Mouse (Mus musculus) layer of hippocampus, adult 9-10 months (tissue): Measurements from ENCODE around the gene Kcmf1.
A peak's percentile ranks its signal among the peaks of the same experiment; 100 is the strongest.
"Not testable (repeated sequence)": the region's sequence is repeated elsewhere in the genome, so short reads cannot be mapped to it uniquely, and the experiment has no call there.

Experiments used
- DNase-seq: peaks from one replicate; pipeline ENCODE4 v3.0.0; 2022; ENCODE audit warnings: low spot score

The Kcmf1 gene

DNA sequence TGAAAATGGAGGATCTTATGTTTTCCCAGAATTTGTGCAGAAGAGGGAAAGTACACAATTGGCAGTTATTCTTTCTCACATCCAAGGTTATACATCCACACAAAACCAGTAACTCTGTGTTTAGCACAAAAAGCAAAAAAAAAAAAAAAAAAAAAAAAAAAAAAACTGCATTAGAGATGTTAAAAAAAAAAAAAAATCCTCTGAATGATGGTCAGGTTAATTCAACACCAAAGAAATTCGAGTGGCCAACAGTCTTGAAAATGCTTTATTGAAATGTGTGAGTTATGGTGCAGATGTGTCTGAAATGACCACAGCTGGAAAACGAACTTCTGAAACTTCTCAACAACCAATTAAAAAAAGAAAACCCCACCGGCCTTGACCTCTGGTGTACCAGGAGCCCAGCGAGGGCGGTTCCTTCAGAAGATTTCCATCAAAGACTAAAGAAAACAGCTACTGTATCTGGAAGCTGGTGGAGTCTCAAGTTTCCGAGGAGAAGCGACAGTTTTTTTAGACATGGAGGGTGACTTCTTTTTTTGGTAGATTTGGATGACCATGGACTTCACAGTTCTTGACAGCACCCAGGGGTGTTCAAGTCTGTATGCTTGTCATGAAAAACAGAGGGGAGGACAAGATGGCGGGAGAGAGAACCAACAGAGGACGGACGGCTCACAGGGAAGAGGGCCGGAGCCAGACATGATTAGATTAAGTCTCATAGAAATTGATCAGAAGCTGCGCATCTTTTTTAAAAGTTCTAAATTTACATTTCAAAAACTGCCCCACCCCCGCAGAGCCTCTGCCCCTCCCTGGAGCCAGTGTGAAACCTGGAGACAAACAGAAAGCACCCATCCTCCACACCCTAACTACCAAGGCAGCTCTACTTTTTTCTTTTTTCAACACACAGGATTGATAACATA is 58.7 kb downstream of the Kcmf1 start:
- no peak for DNase-seq

DNA sequence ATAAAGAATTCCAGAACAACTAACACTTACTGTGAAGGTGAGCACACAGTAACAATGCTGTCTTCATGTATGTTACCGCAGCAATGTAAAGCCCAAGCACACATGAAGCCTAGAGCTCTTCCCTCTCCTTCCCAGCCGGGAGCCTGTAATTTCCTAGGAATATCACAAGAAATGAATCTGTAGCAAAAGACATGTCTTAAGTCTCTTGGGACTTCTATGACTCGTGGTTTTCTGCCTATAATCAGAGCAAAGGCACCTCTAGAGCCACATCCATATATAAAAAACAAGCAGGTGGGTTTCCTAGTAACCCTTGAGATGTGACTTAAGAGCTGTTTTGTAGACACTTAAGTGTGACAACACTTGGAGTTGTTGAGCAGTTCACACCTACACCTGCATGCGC is 62.0 kb downstream of the Kcmf1 start:
- no peak for DNase-seq

DNA sequence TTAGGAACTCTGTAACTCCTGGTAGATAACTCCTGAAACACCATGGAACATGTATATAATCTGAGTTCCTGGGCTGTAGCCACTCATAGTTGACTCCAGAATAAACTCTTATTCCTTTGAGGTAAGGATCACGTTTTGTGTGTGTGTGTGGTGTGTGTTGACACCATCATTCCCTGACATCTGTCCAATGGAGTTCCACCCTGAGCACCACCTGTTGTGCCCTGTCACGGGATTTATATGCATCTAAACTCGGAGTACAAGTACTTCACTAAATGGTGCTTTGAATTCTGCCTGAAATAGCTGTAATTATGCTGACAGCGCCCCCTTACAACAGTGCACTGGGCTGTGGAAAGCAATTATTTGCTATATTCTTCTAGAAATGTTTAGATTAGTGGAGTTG is 65.3 kb downstream of the Kcmf1 start:
- no peak for DNase-seq

- DNase-seq = no peak
Measured at GRCm38 (mm10) chr6:72831858-72832257, 67.9 kb downstream of the Kcmf1 start.

DNA sequence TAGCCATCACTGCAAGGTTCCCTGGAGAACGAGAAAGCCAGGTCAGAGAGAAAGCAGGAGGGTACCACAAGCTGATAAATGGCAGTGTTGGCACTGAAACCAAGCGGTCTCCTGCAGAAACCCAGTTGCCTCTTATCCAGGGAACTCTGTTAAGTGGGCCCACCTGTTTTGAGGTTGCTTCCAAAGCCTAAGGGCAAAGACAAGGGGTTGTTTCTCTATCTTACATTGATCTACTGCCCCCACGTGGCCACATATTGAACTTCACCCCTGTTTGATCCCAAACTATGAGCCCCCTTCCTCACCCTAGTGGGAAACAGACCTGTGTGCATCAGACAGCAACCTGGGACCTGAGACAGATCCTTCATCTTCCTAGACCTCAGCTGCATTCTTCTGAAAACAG is 68.5 kb downstream of the Kcmf1 start:
- peak; percentile 51 for DNase-seq

DNA sequence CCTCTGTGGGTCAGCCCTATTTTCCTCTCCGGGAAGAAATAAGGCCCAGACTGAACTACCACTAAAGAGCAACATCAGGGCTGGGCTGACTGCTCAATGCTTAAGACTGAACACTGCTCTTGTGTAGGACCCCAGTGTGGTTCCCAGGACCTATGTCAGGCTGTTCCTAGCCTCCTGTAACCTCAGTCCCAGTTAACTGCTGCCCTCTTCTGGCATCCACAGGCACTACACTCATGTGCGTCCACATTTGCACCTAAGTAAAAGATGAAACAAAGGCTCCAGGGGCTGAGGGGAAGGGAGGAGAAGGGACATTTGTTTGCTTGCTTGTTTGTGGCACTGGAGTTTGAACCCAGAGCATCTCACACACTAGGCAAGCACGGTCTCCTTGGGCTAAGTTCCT is 70.9 kb downstream of the Kcmf1 start:
- no peak for DNase-seq

DNA sequence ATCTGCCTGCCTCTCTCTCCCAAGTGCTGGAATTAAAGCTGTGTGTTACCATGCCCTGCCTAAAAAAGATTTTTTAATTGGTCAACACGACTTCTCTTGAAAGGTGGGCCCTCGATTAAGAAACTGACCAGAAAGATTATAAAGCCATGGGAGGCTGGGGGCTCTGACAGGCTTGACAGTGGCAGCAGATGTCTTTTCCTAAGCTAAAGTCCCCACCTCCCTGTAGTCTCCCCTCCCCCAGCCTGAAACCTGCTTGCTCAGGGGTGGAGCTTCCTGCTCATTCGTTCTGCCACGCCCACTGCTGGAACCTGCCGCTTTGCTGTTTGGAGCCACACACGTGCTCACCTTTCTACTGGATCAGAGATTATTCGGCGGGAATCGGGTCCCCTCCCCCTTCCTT is 71.7 kb downstream of the Kcmf1 start:
- not testable (repeated sequence) for DNase-seq

DNA sequence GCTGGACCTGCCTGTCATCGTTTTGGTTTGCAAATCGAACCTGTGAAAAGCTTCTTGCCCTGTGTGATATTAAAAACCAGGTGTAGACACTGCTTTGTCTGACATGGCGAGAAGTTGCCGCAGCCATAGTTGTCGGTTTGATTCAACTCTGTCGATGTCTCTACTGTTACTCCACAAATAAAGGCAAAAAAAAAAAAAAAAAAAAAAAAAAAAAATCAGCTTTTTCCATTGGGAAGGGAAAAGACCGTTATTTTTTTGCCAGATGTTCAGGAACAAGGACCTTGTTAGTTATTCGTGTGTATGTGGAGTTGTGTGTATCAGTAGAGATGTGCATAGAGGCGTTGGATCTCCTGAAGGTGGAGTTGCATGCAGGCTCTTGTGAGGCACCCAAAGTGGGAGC is 74.0 kb downstream of the Kcmf1 start:
- no peak for DNase-seq

GRCm38 (mm10) chr6:72824971-72825737 is 74.6 kb downstream of the Kcmf1 start:
- no peak for DNase-seq

GRCm38 (mm10) chr6:72813456-72813855 is 86.3 kb downstream of the Kcmf1 start:
- DNase-seq = no peak

DNA sequence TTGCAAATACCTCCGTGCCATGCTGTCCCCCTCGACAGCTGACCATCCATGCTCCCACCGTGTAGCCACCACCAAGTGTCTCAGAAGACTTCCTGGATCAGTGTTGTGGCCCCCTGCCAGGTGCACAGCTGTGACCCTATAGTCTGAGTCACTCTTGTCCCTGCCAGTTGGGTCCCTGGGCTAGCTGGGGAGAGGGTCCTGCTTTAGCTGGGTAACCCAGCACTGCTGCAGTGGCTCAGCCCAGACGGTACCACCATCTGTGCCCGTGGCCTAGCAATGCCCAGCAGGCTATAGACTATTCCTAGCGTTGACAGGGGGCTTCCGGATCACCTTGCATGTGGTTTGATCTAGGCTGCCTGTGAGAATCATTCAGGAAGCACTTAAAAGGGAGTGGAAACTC is 89.5 kb downstream of the Kcmf1 start:
- no peak for DNase-seq

DNA sequence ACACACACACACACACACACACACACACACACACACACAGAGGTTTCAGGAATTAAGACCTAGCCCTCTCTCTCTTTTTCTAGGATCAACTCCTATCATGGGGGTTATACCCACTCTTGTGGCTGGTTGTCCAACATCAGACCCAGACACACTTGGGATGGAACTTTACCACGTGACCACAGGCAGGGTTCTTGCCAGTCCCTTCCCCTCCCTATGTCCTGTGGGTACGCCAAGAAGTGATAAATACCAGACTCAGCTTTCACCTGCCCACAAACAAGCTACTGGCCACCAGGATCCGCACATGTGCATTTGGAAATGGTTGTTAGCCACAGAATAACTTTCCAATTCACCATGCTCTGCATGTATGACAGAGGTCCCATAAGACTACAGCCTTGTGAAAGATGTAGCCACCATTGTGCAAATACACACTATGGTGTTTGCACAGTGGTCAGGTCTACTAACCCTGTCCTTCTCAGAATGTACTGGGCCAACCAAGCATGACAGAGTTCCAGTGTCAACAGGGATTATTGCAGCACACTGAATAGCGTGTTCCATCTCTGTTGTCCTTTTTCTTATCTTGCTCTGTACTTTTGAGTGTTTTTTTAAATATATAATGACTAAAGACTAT is 90.1 kb downstream of the Kcmf1 start:
- no peak for DNase-seq

DNA sequence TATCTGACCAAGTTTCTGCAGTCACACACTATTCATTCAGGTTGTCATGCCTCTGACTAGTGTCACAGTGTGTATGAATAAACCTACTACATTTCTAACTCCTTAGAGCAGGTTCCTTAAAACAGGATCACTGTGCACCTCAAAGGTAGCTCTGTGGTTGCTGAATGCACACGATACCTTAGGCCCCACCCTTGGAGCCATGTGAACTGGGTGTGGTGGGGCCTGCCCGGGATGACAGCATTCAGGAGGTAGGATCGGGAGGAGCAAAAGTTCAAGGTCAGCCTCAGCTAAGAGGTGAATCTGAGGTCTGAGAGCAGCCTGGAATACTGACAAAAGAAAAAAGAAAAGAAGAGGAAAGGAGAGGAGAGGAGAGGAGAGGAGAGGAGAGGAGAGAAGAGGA is 91.4 kb downstream of the Kcmf1 start:
- no peak for DNase-seq

DNA sequence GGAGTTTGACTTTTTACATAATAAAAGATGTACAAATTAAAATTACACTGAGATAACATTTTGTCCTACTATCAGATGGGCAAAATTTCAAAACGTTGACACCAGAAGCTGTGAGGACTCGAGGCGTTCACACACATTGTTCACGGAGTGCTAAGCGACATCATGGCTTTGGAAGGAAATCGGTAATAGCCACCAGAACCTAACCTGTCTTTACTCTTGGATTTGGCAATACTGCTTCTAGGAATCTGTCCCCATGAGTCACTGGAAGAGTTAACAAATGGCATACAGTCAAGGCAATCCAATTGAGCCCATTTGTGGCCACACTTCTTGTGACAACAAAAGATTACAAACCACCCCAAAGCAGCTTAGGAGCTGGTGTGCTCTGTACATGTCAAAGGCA is 96.1 kb downstream of the Kcmf1 start:
- no peak for DNase-seq

GRCm38 (mm10) chr6:72802119-72802518 is 97.7 kb downstream of the Kcmf1 start:
- no peak for DNase-seq

GRCm38 (mm10) chr6:72800641-72801040 is 99.1 kb downstream of the Kcmf1 start:
- no peak for DNase-seq

- DNase-seq = no peak
Measured at GRCm38 (mm10) chr6:72797763-72798162, 102.0 kb downstream of the Kcmf1 start.

DNA sequence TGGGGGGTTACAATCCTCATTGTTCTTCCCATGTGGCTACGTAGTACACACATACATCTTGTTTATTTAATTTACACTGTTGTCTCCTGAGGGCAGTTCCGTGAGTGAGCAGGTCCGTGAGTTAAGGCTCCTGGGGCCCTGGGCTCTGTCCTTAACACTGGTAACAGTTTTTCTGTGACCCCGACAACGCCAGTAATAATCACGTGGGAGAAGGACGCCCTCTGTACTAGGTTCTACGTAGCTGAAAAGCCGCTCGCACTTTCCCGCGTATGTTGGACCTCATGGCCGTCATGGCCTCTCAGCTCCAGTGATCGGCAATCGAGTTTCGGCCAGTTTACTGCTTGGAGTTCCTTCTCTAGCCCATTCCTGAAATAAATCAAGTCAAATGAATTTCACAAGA is 104.3 kb downstream of the Kcmf1 start:
- no peak for DNase-seq

GRCm38 (mm10) chr6:72794870-72795269 is 104.9 kb downstream of the Kcmf1 start:
- DNase-seq = no peak

GRCm38 (mm10) chr6:72792641-72793040 is 107.1 kb downstream of the Kcmf1 start:
- no peak for DNase-seq
